Mouse (Mus musculus) embryo, embryonic 10.5 days (tissue): ENCODE measurements around the gene Ppp1r9a.

Experiments
- DNase-seq: peaks from one replicate; pipeline ENCODE4 v3.0.0-alpha.2; 2015; ENCODE audit warnings: low spot score

Ppp1r9a gene

GRCm38 (mm10) chr6:5199376-5199905 is 296.7 kb downstream of the Ppp1r9a start:
- no peak for DNase-seq

- no peak for DNase-seq
Observed at GRCm38 (mm10) chr6:5199916-5200315, 297.2 kb downstream of the Ppp1r9a start.

- DNase-seq: no peak
Observed at GRCm38 (mm10) chr6:5207817-5208216, 305.1 kb downstream of the Ppp1r9a start.
